Mouse (Mus musculus) embryonic facial prominence, embryonic 15.5 days (tissue): ENCODE measurements around the gene Fat2. TPM values are rescaled to one million over a fixed set of nuclear protein-coding genes. Genes with fewer than 3 reads are reported as not detected.
A peak's percentile ranks its signal among the peaks of the same experiment; 100 is the strongest.

ENCODE experiments used
- ATAC-seq: fragments of 200-750 bp; cut with Nextera tagmentation; 2 replicates; pipeline ENCODE4 v1.8.0; 2017; ENCODE audit warnings: low read depth, moderate TSS enrichment; ENCODE audit not compliant: insufficient number of reproducible peaks, low FRiP score, low TSS enrichment
- H3K27ac ChIP-seq: fragments of 300-500 bp; sonication (generic); replicated peaks from 2 replicates; pipeline ENCODE4 v1.5.1; 2015; ENCODE audit warnings: mild to moderate bottlenecking, inconsistent platforms
- H3K27me3 ChIP-seq: fragments of 300-500 bp; sonication (generic); 2 replicates; pipeline ENCODE4 v1.6.1; 2015; ENCODE audit warnings: inconsistent platforms
- H3K36me3 ChIP-seq: fragments of 300-500 bp; sonication (generic); 2 replicates; pipeline ENCODE4 v1.6.1; 2015; ENCODE audit warnings: mild to moderate bottlenecking, inconsistent platforms
- H3K4me1 ChIP-seq: fragments of 300-500 bp; sonication (generic); 2 replicates; pipeline ENCODE4 v1.6.1; 2015; ENCODE audit warnings: inconsistent platforms
- H3K4me2 ChIP-seq: fragments of 300-500 bp; sonication (generic); replicated peaks from 2 replicates; pipeline ENCODE4 v1.6.1; 2015; ENCODE audit warnings: mild to moderate bottlenecking, inconsistent platforms
- H3K4me3 ChIP-seq: fragments of 300-500 bp; sonication (generic); replicated peaks from 2 replicates; pipeline ENCODE4 v1.5.1; 2015; ENCODE audit warnings: mild to moderate bottlenecking, inconsistent platforms
- H3K9ac ChIP-seq: fragments of 300-500 bp; sonication (generic); 2 replicates; pipeline ENCODE4 v1.6.1; 2015; ENCODE audit warnings: inconsistent platforms
- H3K9me3 ChIP-seq: fragments of 300-500 bp; sonication (generic); replicated peaks from 2 replicates; pipeline ENCODE4 v1.6.1; 2016; ENCODE audit warnings: inconsistent platforms
- WGBS: fragments of 180-500 bp; shearing (Covaris S2); methylation state at CpG from one replicate; pipeline ENCODE4 v1.1.7; 2015; 5-methylcytosine and 5-hydroxymethylcytosine counted together
- polyA plus RNA-seq: library from polyadenylated mRNA; unstranded; fragments of >200 nt; fragmentation: Nextera tagmentation; extraction: Ambion mirVana; gene quantifications from 2 replicates; pipeline ENCODE4 v1.2.1, GENCODE M21; 2015

The Fat2 gene
- polyA plus RNA-seq, 1 experiment from 2014 or later = 1.1 TPM

DNA sequence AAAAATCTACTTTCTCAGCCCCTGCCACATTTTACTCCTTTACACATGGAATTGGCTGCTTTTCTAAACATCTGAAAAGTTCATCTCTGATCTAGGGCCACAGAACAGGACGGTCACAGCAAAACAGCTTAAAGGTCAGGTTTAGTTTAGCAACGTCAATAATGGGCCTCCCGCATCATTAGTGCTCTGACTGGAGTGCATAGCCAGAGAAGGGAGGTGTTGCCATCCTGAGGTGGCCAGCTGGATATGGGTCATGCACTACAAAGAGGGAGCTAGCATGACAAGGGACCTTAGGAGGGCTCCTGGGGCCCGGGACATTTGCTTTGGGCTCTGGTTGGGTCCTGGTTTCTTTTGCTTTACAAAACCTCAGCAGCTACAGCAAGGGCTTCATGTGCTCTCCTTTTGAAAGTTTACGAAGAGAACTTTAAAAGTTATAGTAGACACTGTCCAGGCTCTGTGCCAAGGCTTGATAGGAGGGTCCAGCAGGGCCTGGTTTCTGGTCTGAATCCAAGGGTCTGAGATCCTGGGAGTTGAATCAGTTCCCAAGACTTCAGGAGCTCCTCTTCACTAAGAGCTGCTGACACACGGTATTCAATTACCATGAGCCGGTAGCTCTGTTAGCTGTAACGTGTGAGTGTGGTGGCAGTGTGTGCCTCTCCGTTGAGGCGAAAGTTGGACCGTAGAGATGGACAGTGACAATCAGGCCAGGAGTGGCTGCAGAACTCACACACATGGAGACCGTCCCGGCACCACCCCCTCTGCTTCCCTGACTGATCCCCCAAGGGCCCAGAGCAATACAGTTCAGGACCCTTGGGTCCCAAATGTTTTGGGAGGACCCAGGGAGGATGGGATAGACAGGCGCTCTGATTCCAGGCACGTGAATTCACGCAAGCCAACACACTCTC, 6.2 kb downstream of the Fat2 start:
- H3K36me3 ChIP-seq = no peaks in the 10 kb centered on the region
- no peaks in the 10 kb centered on the region for H3K27me3 ChIP-seq
- H3K4me1 ChIP-seq = 0 out of 2 replicates have a peak, but pooled peaks cover 3% of the 10 kb centered on the region
- WGBS = 72% methylated on average over 16 of the region's 16 CpGs
- H3K4me2 ChIP-seq = no peak overlapping the region
- H3K27ac ChIP-seq = no peak overlapping the region; the same call in none of the 2 replicates
- H3K9me3 ChIP-seq = no peaks in the 10 kb centered on the region
- no peak for ATAC-seq
- no peak overlapping the region for H3K9ac ChIP-seq
- no peak overlapping the region for H3K4me3 ChIP-seq

DNA sequence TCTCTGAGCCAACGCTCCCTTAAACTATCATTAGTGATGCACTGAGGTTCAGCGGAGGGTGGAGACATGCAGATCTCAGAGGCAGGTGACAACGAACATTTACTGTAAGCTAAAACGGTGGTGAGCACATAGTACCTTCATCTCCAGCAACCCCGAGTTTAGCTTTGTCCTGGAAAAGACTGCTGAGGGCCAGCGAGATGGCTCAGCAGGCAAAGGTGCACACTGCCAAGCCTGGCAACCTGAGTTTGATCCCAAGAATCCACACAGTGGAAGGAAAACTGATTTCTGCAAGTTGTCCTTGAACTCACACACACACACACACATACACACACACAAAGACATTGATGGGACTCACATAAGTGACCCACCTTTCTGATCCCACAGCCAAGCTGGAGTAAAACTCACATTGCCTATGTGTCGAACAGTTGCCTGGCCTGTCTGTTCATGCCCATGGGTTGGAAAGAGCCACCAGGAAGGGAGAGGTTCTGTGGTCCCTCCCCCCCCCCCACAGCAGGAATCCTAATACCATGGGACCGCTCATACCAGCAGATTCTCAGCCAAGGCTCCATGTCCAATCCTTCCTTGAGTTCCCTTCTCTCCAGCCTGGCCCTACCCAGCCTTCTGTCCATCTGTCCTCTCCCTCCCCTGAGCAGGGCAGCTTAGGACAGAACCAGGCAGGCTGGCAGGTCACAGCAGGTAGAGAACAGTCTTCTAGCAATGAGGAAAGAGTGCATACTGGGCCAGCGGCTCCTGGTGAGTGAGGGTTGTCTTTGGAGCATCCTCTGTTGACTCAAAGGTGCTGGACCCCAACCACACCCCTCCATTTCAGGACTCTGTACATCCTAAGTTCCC, 8.6 kb downstream of the Fat2 start:
- Histone ChIP-seq H3K4me1 (0 out of 2 replicates have a peak, but pooled peaks cover 3% of the 10 kb centered on the region), H3K4me2 (no peak overlapping the region), H3K36me3 (no peaks in the 10 kb centered on the region), H3K4me3 (no peak overlapping the region), H3K27me3 (no peaks in the 10 kb centered on the region), H3K27ac (0 out of 2 replicates have a peak overlapping the region, but pooled peaks have one; percentile 34), H3K9me3 (no peaks in the 10 kb centered on the region), H3K9ac (no peak overlapping the region)
- no peak for ATAC-seq
- WGBS = 72% methylated on average over 9 of the region's 9 CpGs

DNA sequence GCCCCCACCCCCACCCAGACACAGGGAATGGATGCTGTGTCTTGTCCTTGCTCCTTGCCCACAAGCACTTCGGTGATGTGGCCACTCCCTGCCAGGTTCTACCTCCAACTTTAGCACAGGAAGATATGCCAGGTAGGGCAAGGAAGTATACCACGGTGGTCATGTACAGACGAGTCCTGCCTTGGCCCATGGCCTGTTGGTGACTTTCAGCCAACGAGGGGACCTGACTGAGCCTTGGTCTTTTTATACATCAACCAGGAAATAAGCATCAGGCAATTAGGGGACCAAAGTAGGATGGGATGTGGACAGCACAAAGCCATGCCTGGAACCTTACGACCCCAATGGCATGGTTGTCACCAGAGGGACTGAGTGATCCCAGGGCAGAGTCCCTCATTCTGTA, 9.3 kb downstream of the Fat2 start:
- ATAC-seq = no peak
- Histone ChIP-seq H3K9ac (no peak overlapping the region), H3K27ac (no peak overlapping the region), H3K4me1 (0 out of 2 replicates have a peak, but pooled peaks cover 3% of the 10 kb centered on the region), H3K27me3 (no peaks in the 10 kb centered on the region), H3K4me3 (no peak overlapping the region), H3K4me2 (no peak overlapping the region), H3K36me3 (no peaks in the 10 kb centered on the region), H3K9me3 (no peaks in the 10 kb centered on the region)
- 69% methylated on average over 5 of the region's 5 CpGs for WGBS

DNA sequence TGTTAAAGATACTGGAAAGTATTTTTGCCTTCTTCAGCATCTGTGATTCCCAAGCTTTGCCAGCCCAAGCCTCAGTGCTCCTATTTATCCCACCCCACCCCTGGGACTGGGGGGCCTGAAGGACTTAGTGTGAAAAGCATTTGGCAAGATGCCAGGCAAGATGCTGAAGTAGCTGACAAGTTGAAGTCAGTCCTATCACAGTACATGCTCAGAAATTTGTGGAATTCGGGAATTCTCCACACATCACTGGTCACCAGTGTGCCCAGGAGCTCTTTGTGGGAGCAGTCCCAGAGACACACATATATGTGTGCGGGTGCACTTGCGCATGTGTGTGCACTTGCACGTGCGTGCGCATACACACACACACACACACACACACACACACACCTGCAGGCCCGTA, 10.2 kb downstream of the Fat2 start:
- Histone ChIP-seq H3K36me3 (no peaks in the 10 kb centered on the region), H3K27ac (no peak overlapping the region), H3K9me3 (no peaks in the 10 kb centered on the region), H3K4me2 (no peak overlapping the region), H3K27me3 (no peaks in the 10 kb centered on the region), H3K4me1 (peaks cover 3% of the 10 kb centered on the region; the same call in 1 of the 2 replicates), H3K4me3 (no peak overlapping the region), H3K9ac (no peak overlapping the region)
- 66% methylated on average over 7 of the region's 7 CpGs for WGBS
- ATAC-seq = no peak

DNA sequence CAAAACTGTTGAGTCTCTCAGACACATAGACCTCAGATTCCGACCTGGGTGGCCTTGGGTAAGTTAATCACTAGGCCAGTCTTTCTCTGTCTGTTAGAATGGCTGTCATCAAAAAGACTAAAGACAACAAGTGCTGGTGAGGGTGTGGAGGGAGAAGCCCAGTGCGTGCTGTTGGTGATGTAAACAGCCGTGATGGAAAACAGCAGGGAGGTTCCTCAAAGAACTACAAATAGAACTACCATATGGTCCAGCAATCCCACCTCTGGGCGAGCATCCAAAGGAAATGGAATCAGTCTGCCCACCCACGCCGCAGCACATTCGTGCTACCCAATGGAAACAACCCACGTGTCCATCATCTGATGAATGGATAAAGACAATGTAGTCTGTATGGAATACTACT, 12.5 kb downstream of the Fat2 start:
- no peak overlapping the region for H3K4me2 ChIP-seq
- H3K27ac ChIP-seq = no peak overlapping the region
- H3K4me1 ChIP-seq = no peaks in the 10 kb centered on the region; the same call in 1 of the 2 replicates
- no peaks in the 10 kb centered on the region for H3K9me3 ChIP-seq
- no peaks in the 10 kb centered on the region for H3K36me3 ChIP-seq
- 67% methylated on average over 8 of the region's 8 CpGs for WGBS
- no peaks in the 10 kb centered on the region for H3K27me3 ChIP-seq
- no peak for ATAC-seq
- no peak overlapping the region for H3K4me3 ChIP-seq
- H3K9ac ChIP-seq = no peak overlapping the region

DNA sequence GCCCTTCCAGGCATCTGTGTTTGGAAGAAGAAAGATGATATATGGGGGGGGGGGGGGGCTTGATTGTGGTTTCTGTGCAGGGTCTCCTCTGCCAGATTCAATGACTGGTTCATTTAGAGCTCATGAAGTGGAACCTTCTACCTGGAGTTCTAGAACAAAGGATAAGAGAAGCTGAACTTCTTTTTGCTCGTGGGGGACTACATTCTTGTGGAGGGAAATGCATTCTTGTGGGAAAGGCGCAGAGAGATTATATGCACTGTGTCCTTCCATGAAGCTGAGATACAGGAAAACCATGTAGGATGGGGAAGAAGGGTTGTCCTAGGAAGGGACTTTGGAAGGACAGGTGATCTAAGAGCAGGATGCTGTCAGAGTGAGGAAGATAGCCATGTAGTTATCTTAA, 15.4 kb downstream of the Fat2 start:
- Histone ChIP-seq H3K9ac (no peak overlapping the region), H3K4me2 (no peak overlapping the region), H3K27me3 (no peaks in the 10 kb centered on the region), H3K4me1 (peaks cover 2% of the 10 kb centered on the region; the same call in 1 of the 2 replicates), H3K9me3 (no peaks in the 10 kb centered on the region), H3K27ac (no peak overlapping the region), H3K36me3 (no peaks in the 10 kb centered on the region), H3K4me3 (no peak overlapping the region)
- whole genome bisulfite sequencing = 49% methylated on average over 2 of the region's 2 CpGs
- no peak for ATAC-seq

DNA sequence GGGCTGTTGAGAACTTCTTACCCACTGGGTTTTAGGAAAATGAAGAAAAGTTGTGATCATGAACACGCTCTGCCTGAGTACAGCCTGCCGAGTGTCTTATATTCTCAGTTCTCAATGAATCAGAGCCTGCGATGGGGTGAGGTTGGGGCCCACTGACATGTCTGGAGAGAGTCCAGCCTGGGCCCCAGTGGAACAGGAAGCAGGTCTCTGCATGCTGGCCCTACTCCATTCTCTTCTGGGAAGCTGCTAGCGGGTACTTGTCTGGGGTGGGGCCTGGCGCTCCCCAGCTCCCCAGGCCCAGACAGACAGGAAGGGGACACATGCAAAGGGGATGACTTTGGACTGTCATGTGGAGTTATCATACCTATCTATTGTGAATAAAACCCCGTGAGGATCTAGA, 20.4 kb downstream of the Fat2 start:
- Histone ChIP-seq H3K4me3 (no peak overlapping the region), H3K4me1 (peaks cover 21% of the 10 kb centered on the region; the same call in 1 of the 2 replicates), H3K4me2 (no peak overlapping the region), H3K36me3 (0 out of 2 replicates have a peak, but pooled peaks cover 3% of the 10 kb centered on the region), H3K9me3 (no peaks in the 10 kb centered on the region), H3K27me3 (no peaks in the 10 kb centered on the region), H3K9ac (no peak overlapping the region), H3K27ac (no peak overlapping the region)
- 58% methylated on average over 6 of the region's 6 CpGs for WGBS
- ATAC-seq = no peak

DNA sequence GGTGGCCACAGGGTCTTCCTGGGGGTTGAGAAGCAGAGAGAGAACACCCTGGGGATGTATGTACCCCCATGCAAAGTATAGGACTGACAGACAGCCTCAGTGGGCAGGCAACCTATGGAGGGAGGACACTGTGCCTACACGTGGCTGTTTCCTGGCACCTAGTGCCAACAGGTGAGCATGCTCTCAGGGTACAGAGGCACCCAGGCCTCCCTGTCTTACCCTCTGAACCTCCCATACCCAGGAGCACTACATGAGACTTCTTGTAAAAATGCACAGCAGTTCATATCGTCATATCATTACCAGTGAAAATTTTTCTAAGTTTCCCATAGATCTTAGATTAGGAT, 21.7 kb downstream of the Fat2 start:
- H3K9me3 ChIP-seq = no peaks in the 10 kb centered on the region
- H3K4me2 ChIP-seq = peak overlapping the region; percentile 30; the same call in 1 of the 2 replicates
- no peak overlapping the region for H3K27ac ChIP-seq
- no peak overlapping the region for H3K9ac ChIP-seq
- ATAC-seq = no peak
- no peak overlapping the region for H3K4me3 ChIP-seq
- H3K4me1 ChIP-seq = peaks cover 21% of the 10 kb centered on the region; the same call in 1 of the 2 replicates
- WGBS = 32% methylated on average over 2 of the region's 2 CpGs
- no peaks in the 10 kb centered on the region for H3K27me3 ChIP-seq
- peaks cover 5% of the 10 kb centered on the region; the same call in 1 of the 2 replicates for H3K36me3 ChIP-seq

DNA sequence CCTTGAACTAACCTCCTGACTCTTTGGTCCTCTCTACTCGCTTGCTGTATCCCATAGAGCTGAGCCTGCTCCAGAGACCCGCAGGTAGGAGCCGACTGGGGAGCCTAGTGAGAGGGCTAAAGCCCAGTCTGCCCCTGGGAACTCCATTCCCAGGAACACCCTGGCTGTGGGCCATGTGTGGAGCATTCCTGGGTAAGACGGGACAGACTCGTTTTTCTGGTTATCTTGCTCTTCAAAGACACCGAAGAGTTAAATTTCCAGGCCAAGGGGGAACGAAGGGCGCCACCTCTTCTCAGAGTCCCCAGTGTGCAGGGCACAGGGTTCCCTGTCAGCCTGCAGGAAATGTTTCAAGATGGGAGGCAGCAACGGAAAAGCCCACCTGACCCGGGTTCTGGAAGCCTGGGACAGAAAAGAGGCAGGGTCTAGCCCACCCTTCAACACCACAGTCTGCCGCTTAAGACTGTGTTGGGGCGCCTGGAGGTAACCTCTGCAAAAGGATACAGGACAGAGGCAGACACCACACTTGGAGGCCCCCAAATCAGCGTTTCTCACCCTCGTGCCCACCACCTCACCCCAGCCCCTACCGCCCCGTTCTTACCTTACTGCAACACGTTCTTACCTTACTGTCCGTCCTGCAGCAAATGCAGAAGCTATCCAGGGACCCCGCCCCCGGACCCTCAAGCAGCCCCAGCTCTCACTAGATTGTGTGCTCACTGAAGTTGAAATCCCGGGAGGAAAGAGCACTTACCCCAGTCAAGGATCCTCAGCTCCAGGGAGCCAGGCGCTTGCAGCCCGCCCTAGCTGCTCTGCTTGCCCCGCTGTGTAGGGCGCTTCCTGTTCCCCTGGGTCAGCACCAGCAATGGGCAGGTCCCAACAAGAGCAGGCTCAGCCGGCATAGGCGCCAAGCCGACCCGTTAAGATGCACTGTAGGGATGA, 22.3 kb downstream of the Fat2 start:
- ATAC-seq = no peak; the same call in 1 of the 2 replicates
- peak overlapping the region; percentile 24 for H3K4me3 ChIP-seq
- 15% methylated on average over 29 of the region's 29 CpGs for WGBS

DNA sequence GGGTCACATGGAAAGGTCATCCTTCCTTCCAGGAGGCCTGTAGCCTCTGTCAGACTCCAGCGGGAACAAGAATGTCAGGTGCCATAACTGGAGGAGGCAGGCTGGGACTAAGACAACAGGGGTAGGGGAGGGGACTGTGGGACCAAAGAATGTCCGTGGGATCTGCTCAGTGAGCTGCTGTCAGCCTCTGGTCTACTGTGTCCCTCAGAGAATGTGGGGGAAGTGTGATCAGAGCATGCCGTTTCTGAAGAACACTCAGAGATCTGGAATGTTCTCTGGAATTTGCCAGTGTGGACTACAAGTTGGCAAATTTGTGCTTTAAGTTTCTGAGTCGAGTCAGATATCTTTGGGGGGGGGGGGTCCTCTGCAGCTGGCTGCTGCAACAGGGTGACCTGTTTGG, 34.0 kb downstream of the Fat2 start:
- 49% methylated on average over 4 of the region's 4 CpGs for WGBS

More for the DNA sequence above, 22.3 kb downstream of the Fat2 start:
- no peaks in the 10 kb centered on the region for H3K9me3 ChIP-seq
- no peak overlapping the region for H3K9ac ChIP-seq
- peaks cover 5% of the 10 kb centered on the region; the same call in 1 of the 2 replicates for H3K36me3 ChIP-seq
- peak overlapping the region; percentile 35; the same call in 1 of the 2 replicates for H3K27ac ChIP-seq
- peak overlapping the region; percentile 30 for H3K4me2 ChIP-seq
- peaks cover 21% of the 10 kb centered on the region; the same call in 1 of the 2 replicates for H3K4me1 ChIP-seq
- H3K27me3 ChIP-seq = no peaks in the 10 kb centered on the region

More for the DNA sequence above, 34.0 kb downstream of the Fat2 start:
- Histone ChIP-seq H3K4me3 (no peak overlapping the region), H3K9me3 (no peaks in the 10 kb centered on the region), H3K9ac (no peak overlapping the region), H3K27ac (no peak overlapping the region), H3K4me2 (no peak overlapping the region), H3K27me3 (no peaks in the 10 kb centered on the region), H3K36me3 (no peaks in the 10 kb centered on the region), H3K4me1 (no peaks in the 10 kb centered on the region)
- ATAC-seq = no peak
